Mouse (Mus musculus): ENCODE results near the gene Fig4.

GRCm38 (mm10) chr10:41182644-41183043 is 120.4 kb downstream of the Fig4 start:
- TF ChIP-seq CTCF (IDR thresholded peaks at IDR 0.05): no peak
- no peak for TF ChIP-seq EP300 (IDR thresholded peaks at IDR 0.05)
